Mouse (Mus musculus) forebrain, embryonic 14.5 days (tissue): Measurements from ENCODE around the gene Sowaha. TPM values are rescaled to one million over a fixed set of nuclear protein-coding genes. Genes with fewer than 3 reads are reported as not detected.

ENCODE experiments used
- ATAC-seq: fragments of 200-750 bp; cut with Nextera tagmentation; 2 replicates; pipeline ENCODE4 v1.8.0; 2017; ENCODE audit warnings: mild to moderate bottlenecking, moderate library complexity
- DNase-seq: peaks from one replicate; pipeline ENCODE4 v3.0.0-alpha.2; 2015; ENCODE audit warnings: low spot score
- H3K27ac ChIP-seq: fragments of 300-500 bp; sonication (generic); 2 replicates; pipeline ENCODE4 v1.5.1; 2014; ENCODE audit warnings: low read depth, mild to moderate bottlenecking, control low read depth, low read length, moderate library complexity
- H3K27me3 ChIP-seq: fragments of 300-500 bp; sonication (generic); replicated peaks from 2 replicates; pipeline ENCODE4 v1.6.1; 2014; ENCODE audit warnings: low read length, control low read depth, mixed read lengths; ENCODE audit not compliant: control insufficient read depth, insufficient read depth
- H3K36me3 ChIP-seq: fragments of 300-500 bp; sonication (generic); 2 replicates; pipeline ENCODE4 v1.6.1; 2014; ENCODE audit warnings: low read length, control low read depth; ENCODE audit not compliant: control insufficient read depth, insufficient read depth
- H3K4me1 ChIP-seq: fragments of 300-500 bp; sonication (generic); 2 replicates; pipeline ENCODE4 v1.6.1; 2014; ENCODE audit warnings: antibody characterized with exemption, low read length, control low read depth; ENCODE audit not compliant: control insufficient read depth, insufficient read depth
- H3K4me2 ChIP-seq: fragments of 300-500 bp; sonication (generic); 2 replicates; pipeline ENCODE4 v1.6.1; 2014; ENCODE audit warnings: mild to moderate bottlenecking, control low read depth, low read length
- H3K4me3 ChIP-seq: fragments of 300-500 bp; sonication (generic); 2 replicates; pipeline ENCODE4 v1.5.1; 2014; ENCODE audit warnings: low read depth, low read length, control low read depth
- H3K9ac ChIP-seq: fragments of 300-500 bp; sonication (generic); 2 replicates; pipeline ENCODE4 v1.6.1; 2014; ENCODE audit warnings: mild to moderate bottlenecking, low read length, control low read depth, moderate library complexity
- H3K9me3 ChIP-seq: fragments of 300-500 bp; sonication (generic); replicated peaks from 2 replicates; pipeline ENCODE4 v1.6.1; 2016; ENCODE audit warnings: low read length, control low read depth, mixed read lengths; ENCODE audit not compliant: control insufficient read depth
- WGBS: fragments of 180-500 bp; shearing (Covaris S2); extraction: QIAGEN DNeasy Blood & Tissue Kit; methylation state at CpG from one replicate; pipeline ENCODE4 v1.1.7; 2014; 5-methylcytosine and 5-hydroxymethylcytosine counted together
- polyA plus RNA-seq: library from polyadenylated mRNA; unstranded; fragments of >200 nt; fragmentation: Nextera tagmentation; extraction: Ambion mirVana; gene quantifications from 2 replicates; pipeline ENCODE4 v1.2.1, GENCODE M21; 2014

The Sowaha gene
- polyA plus RNA-seq, 1 experiment from 2014 or later: 1.2 TPM

- no peaks in the 10 kb centered on the region for H3K36me3 ChIP-seq
- H3K4me2 ChIP-seq: no peak overlapping the region
- no peaks in the 10 kb centered on the region for H3K27me3 ChIP-seq
- H3K4me1 ChIP-seq: no peaks in the 10 kb centered on the region
- H3K27ac ChIP-seq: no peak overlapping the region
- DNase-seq (no peak), ATAC-seq (no peak)
- no peak overlapping the region for H3K9ac ChIP-seq
- 48% methylated on average over 6 of the region's 6 CpGs for WGBS
- no peaks in the 10 kb centered on the region for H3K9me3 ChIP-seq
- no peak overlapping the region for H3K4me3 ChIP-seq
These were observed 36.2 kb downstream of the Sowaha start for GRCm38 (mm10) chr11:53443861-53444260.

GRCm38 (mm10) chr11:53441921-53442320 lies 38.2 kb downstream of the Sowaha start:
- no peak for ATAC-seq
- no peaks in the 10 kb centered on the region for H3K4me1 ChIP-seq
- DNase-seq: no peak
- H3K27ac ChIP-seq: no peak overlapping the region
- no peaks in the 10 kb centered on the region for H3K36me3 ChIP-seq
- 60% methylated on average over 12 of the region's 12 CpGs for WGBS
- H3K4me3 ChIP-seq: no peak overlapping the region
- no peak overlapping the region for H3K4me2 ChIP-seq
- no peaks in the 10 kb centered on the region for H3K9me3 ChIP-seq
- H3K9ac ChIP-seq: no peak overlapping the region
- no peaks in the 10 kb centered on the region for H3K27me3 ChIP-seq

- ATAC-seq: no peak
- no peaks in the 10 kb centered on the region for H3K9me3 ChIP-seq
- WGBS: 91% methylated on average over 6 of the region's 6 CpGs
- DNase-seq: no peak
- H3K9ac ChIP-seq: no peak overlapping the region
- no peak overlapping the region for H3K27ac ChIP-seq
- H3K36me3 ChIP-seq: no peaks in the 10 kb centered on the region
- peaks cover 2% of the 10 kb centered on the region; the same call in 1 of the 2 replicates for H3K4me1 ChIP-seq
- no peaks in the 10 kb centered on the region for H3K27me3 ChIP-seq
- no peak overlapping the region for H3K4me2 ChIP-seq
- no peak overlapping the region for H3K4me3 ChIP-seq
These were observed 43.7 kb downstream of the Sowaha start for GRCm38 (mm10) chr11:53436338-53436737.

GRCm38 (mm10) chr11:53435504-53435903 lies 44.6 kb downstream of the Sowaha start:
- no peak overlapping the region for H3K9ac ChIP-seq
- no peaks in the 10 kb centered on the region for H3K27me3 ChIP-seq
- no peak overlapping the region for H3K27ac ChIP-seq
- H3K9me3 ChIP-seq: no peaks in the 10 kb centered on the region
- ATAC-seq (no peak), DNase-seq (no peak)
- no peaks in the 10 kb centered on the region for H3K36me3 ChIP-seq
- H3K4me2 ChIP-seq: no peak overlapping the region
- 87% methylated on average over 8 of the region's 8 CpGs for WGBS
- H3K4me1 ChIP-seq: peaks cover 2% of the 10 kb centered on the region; the same call in 1 of the 2 replicates
- no peak overlapping the region for H3K4me3 ChIP-seq

- no peak for ATAC-seq
- 77% methylated on average over 6 of the region's 6 CpGs for WGBS
These were observed 47.0 kb downstream of the Sowaha start for GRCm38 (mm10) chr11:53433057-53433456.

GRCm38 (mm10) chr11:53431347-53432056 lies 48.6 kb downstream of the Sowaha start:
- Histone ChIP-seq H3K9ac (peak overlapping the region; percentile 52), H3K27me3 (no peaks in the 10 kb centered on the region), H3K4me1 (peaks cover 8% of the 10 kb centered on the region; the same call in 1 of the 2 replicates), H3K4me3 (peak overlapping the region; percentile 92), H3K9me3 (no peaks in the 10 kb centered on the region), H3K4me2 (peak overlapping the region; percentile 56), H3K27ac (peak overlapping the region; percentile 67), H3K36me3 (peaks cover 7% of the 10 kb centered on the region)
- DNase-seq (no peak), ATAC-seq (peak; percentile 53)
- WGBS: 14% methylated on average over 9 of the region's 9 CpGs

More at GRCm38 (mm10) chr11:53433057-53433456, 47.0 kb downstream of the Sowaha start:
- no peaks in the 10 kb centered on the region for H3K9me3 ChIP-seq
- no peak overlapping the region for H3K9ac ChIP-seq
- no peaks in the 10 kb centered on the region for H3K27me3 ChIP-seq
- peaks cover 7% of the 10 kb centered on the region for H3K36me3 ChIP-seq
- H3K4me3 ChIP-seq: no peak overlapping the region
- no peak overlapping the region for H3K27ac ChIP-seq
- peaks cover 8% of the 10 kb centered on the region; the same call in 1 of the 2 replicates for H3K4me1 ChIP-seq
- no peak overlapping the region for H3K4me2 ChIP-seq
- no peak for DNase-seq

- under 1% methylated on average over 44 of the region's 44 CpGs for WGBS
- H3K4me1 ChIP-seq: peaks cover 8% of the 10 kb centered on the region; the same call in 1 of the 2 replicates
- H3K9ac ChIP-seq: peak within 1 kb of the TSS; percentile 88
- ATAC-seq (peak; percentile 97), DNase-seq (peak; percentile 100)
- H3K27ac ChIP-seq: peak within 1 kb of the TSS; percentile 67
- no peaks in the 10 kb centered on the region for H3K27me3 ChIP-seq
- no peaks in the 10 kb centered on the region for H3K9me3 ChIP-seq
- H3K4me2 ChIP-seq: peak within 1 kb of the TSS; percentile 92
- H3K4me3 ChIP-seq: peak within 1 kb of the TSS; percentile 92
- peaks cover 7% of the 10 kb centered on the region for H3K36me3 ChIP-seq
These were observed 49.3 kb downstream of the Sowaha start, which contains the start of the genes Uqcrq and Gdf9 for GRCm38 (mm10) chr11:53430670-53431346. Uqcrq (minus strand) TSS chr11:53430831. Gdf9 (plus strand) TSS chr11:53431023.

- WGBS: under 1% methylated on average over 34 of the region's 34 CpGs
- Histone ChIP-seq H3K36me3 (peaks cover 7% of the 10 kb centered on the region), H3K9ac (peak overlapping the region; percentile 88), H3K4me2 (peak overlapping the region; percentile 92), H3K27me3 (no peaks in the 10 kb centered on the region), H3K9me3 (no peaks in the 10 kb centered on the region), H3K4me3 (peak overlapping the region; percentile 92), H3K27ac (peak overlapping the region; percentile 66), H3K4me1 (peaks cover 8% of the 10 kb centered on the region; the same call in 1 of the 2 replicates)
- no peak for DNase-seq
- peak; percentile 51; the same call in 1 of the 2 replicates for ATAC-seq
These were observed 49.8 kb downstream of the Sowaha start for GRCm38 (mm10) chr11:53430300-53430669.

- Histone ChIP-seq H3K4me2 (peak overlapping the region; percentile 92), H3K27me3 (no peaks in the 10 kb centered on the region)
These were observed 50.9 kb downstream of the Sowaha start for GRCm38 (mm10) chr11:53429182-53429581.

More at GRCm38 (mm10) chr11:53429182-53429581, 50.9 kb downstream of the Sowaha start:
- DNase-seq: no peak
- Histone ChIP-seq H3K4me3 (no peak overlapping the region), H3K36me3 (peaks cover 7% of the 10 kb centered on the region), H3K4me1 (peaks cover 8% of the 10 kb centered on the region; the same call in 1 of the 2 replicates), H3K27ac (no peak overlapping the region), H3K9ac (no peak overlapping the region), H3K9me3 (no peaks in the 10 kb centered on the region)
- ATAC-seq: no peak
